Mouse (Mus musculus) heart, postnatal 0 days (tissue): ENCODE results near the gene Yap1.

Experiments
- CTCF ChIP-seq: IDR thresholded peaks from 2 replicates; pipeline ENCODE4 v1.5.1; 2016; ENCODE audit warnings: antibody characterized with exemption, control low read depth, low read depth
- EP300 ChIP-seq: IDR thresholded peaks from 2 replicates; pipeline ENCODE4 v1.6.1; 2016; ENCODE audit warnings: antibody characterized with exemption, low read depth

DNA sequence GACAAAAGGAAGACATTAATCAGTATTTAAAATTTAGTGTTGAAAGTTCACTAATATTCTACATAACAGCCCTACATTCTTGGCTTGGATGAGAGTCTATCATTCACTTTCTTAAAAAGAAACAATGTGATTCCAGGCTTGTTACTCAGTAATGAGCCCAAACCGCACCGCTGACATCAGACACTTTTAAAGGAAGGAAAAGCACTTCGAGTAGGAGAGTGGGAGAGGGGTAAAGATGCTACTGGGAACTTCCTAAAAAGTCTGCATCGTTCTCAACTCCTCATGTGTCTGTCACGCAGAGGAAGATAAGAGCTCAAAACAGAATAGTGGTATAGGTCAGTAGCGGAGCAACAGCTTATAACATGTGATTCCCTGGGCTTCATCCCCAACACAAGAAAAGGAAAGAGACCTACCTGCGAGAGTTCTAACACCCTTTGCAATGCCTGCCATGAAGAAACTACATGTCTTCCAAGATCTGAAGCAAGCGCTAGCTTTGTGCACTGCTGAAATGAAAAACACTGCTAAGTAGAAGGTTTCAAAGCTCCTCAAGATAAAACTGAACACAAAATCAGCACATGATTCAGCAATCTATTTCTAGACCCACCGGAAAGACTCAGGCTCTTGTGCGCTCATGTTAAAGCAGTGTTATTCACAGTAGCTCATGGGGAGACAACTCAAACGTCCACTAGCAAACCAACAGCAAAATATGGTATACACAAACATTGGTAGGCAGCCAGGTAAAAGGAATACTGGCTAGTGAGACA is 25.1 kb downstream of the Yap1 start:
- TF ChIP-seq CTCF (no peak), EP300 (no peak)
